ENCODE assay signal across 10 mouse cellular contexts in the genomic region with DNA sequence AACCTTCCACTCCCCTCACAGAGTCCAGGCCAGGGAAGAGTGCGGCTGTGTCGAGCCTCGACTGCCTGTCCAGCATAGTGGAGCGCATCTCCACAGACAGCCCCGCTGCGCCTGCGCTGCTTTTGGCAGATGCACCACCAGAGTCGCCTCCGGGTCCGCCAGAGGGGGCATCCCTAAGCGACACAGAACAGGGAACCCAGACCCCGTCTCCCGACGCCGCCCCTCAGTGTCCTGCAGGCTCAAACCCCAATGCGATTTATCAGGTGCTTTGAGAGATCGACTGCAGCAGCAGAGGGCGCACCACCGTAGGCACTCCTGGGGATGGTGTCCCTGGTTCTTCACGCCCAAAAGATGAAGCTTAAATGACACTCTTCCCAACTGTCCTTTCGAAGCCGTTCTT. TPM values are rescaled to one million over a fixed set of nuclear protein-coding genes. Genes with fewer than 3 reads are reported as not detected.
DNase-seq lines count a peak whose midpoint lies in the region; ATAC-seq and TF ChIP-seq lines count a peak whose summit lies in the region.
"Had no signal": no experiment of that assay in that cellular context is flagged by ENCODE, and none has a peak within 500 bp of the region (broad histone marks: within the 10 kb centered on the region; RNA-seq: fewer than 3 reads in every experiment).

No protein-coding gene starts in this region.

- 5% methylated on average over 22 of the region's 22 CpGs for WGBS in lung, postnatal 0 days
- 3% methylated on average over 22 of the region's 22 CpGs for WGBS in forebrain, embryonic 14.5 days
- 2% methylated on average over 22 of the region's 22 CpGs for WGBS in midbrain, embryonic 14.5 days

- peak; percentile 45 for DNase-seq in cerebellum, adult 9-10 months
- no peak for DNase-seq in cerebellum, adult 11-12 months
- no peak for DNase-seq in lung, postnatal 0 days (ENCODE audit: low spot score)
- no peak for DNase-seq in lung, postnatal 36 days
- DNase-seq in forebrain, embryonic 14.5 days (ENCODE audit: low spot score) = peak; percentile 41
- peak; percentile 58 for DNase-seq in midbrain, embryonic 14.5 days
- DNase-seq in urinary bladder, postnatal 10 days (ENCODE audit: low spot score) = no peak

- no peak overlapping the region for H3K27ac ChIP-seq in lung, postnatal 0 days (ENCODE audit: low read length)
- no peak overlapping the region for H3K27ac ChIP-seq in forebrain, embryonic 14.5 days (ENCODE audit: low read depth, low read length)
- no peak overlapping the region for H3K27ac ChIP-seq in midbrain, embryonic 14.5 days (replicated peaks; ENCODE audit: low read depth, low read length)

- H3K4me2 ChIP-seq in lung, postnatal 0 days (replicated peaks; ENCODE audit: low read depth, low read length) = no peak overlapping the region
- H3K4me2 ChIP-seq in forebrain, embryonic 14.5 days (ENCODE audit: low read length) = peak overlapping the region; percentile 28
- peak overlapping the region; percentile 39 for H3K4me2 ChIP-seq in midbrain, embryonic 14.5 days (ENCODE audit: low read length)

- H3K4me3 ChIP-seq in lung, postnatal 0 days (ENCODE audit: low read depth, low read length) = no peak overlapping the region
- peak overlapping the region; percentile 16 for H3K4me3 ChIP-seq in forebrain, embryonic 14.5 days (ENCODE audit: low read depth, low read length)
- H3K4me3 ChIP-seq in midbrain, embryonic 14.5 days (replicated peaks; ENCODE audit: low read depth, low read length) = no peak overlapping the region

- no peaks in the 10 kb centered on the region for H3K4me1 ChIP-seq in lung, postnatal 0 days (ENCODE audit: insufficient read depth, low read depth, low read length)
- no peaks in the 10 kb centered on the region for H3K4me1 ChIP-seq in forebrain, embryonic 14.5 days (ENCODE audit: control insufficient read depth, insufficient read depth, low read length)
- 0 out of 2 replicates have a peak, but pooled peaks cover 8% of the 10 kb centered on the region for H3K4me1 ChIP-seq in midbrain, embryonic 14.5 days (ENCODE audit: control insufficient read depth, insufficient read depth, low read length)

- peak; percentile 41; the same call in 1 of the 2 replicates for TF ChIP-seq CTCF in lung, postnatal 0 days (IDR thresholded peaks at IDR 0.05)

- no peak for ATAC-seq in lung, postnatal 0 days
- ATAC-seq in forebrain, embryonic 14.5 days = no peak
- 0 out of 2 replicates have a peak, but pooled peaks have one; percentile 34 for ATAC-seq in midbrain, embryonic 14.5 days (ENCODE audit: low FRiP score, low TSS enrichment)
- no peak; the same call in 1 of the 2 replicates for ATAC-seq in granulocyte monocyte progenitor cell, adult 5-6 weeks (replicated peaks; ENCODE audit: poor library complexity, severe bottlenecking)

- no peak for TF ChIP-seq EP300 in lung, postnatal 0 days (IDR thresholded peaks at IDR 0.05)

- H3K36me3 ChIP-seq in lung, postnatal 0 days (ENCODE audit: insufficient read depth, low read length) = no peaks in the 10 kb centered on the region
- no peaks in the 10 kb centered on the region for H3K36me3 ChIP-seq in forebrain, embryonic 14.5 days (ENCODE audit: control insufficient read depth, insufficient read depth, low read length)
- H3K36me3 ChIP-seq in midbrain, embryonic 14.5 days (ENCODE audit: control insufficient read depth, insufficient read depth, low read length) = no peaks in the 10 kb centered on the region
- H3K36me3 ChIP-seq: G1E had no signal

- peaks cover 37% of the 10 kb centered on the region for H3K27me3 ChIP-seq in lung, postnatal 0 days (replicated peaks; ENCODE audit: insufficient read depth, low read length)
- H3K27me3 ChIP-seq in forebrain, embryonic 14.5 days (replicated peaks; ENCODE audit: control insufficient read depth, insufficient read depth, low read length) = peaks cover 39% of the 10 kb centered on the region
- peaks cover 45% of the 10 kb centered on the region for H3K27me3 ChIP-seq in midbrain, embryonic 14.5 days (ENCODE audit: control insufficient read depth, insufficient read depth, low read length)

- H3K9ac ChIP-seq in lung, postnatal 0 days (replicated peaks; ENCODE audit: low read depth) = no peak overlapping the region
- 0 out of 2 replicates have a peak overlapping the region, but pooled peaks have one; percentile 25 for H3K9ac ChIP-seq in forebrain, embryonic 14.5 days (ENCODE audit: low read length)
- H3K9ac ChIP-seq in midbrain, embryonic 14.5 days (replicated peaks; ENCODE audit: low read length) = no peak overlapping the region; the same call in 1 of the 2 replicates

- no peaks in the 10 kb centered on the region for H3K9me3 ChIP-seq in lung, postnatal 0 days (ENCODE audit: low read length)
- H3K9me3 ChIP-seq in forebrain, embryonic 14.5 days (replicated peaks; ENCODE audit: control insufficient read depth, low read length) = no peaks in the 10 kb centered on the region
- H3K9me3 ChIP-seq in midbrain, embryonic 14.5 days (ENCODE audit: control insufficient read depth, low read length) = no peaks in the 10 kb centered on the region
- H3K9me3 ChIP-seq: G1E had no signal

RNA-seq across cellular contexts. Expression of gene Myod1, which starts 1.8 kb away (rescaled TPM):
- not detected in 2 replicates for polyA plus RNA-seq in lung, postnatal 0 days (2015; fragmentation: Nextera tagmentation; extraction: Ambion mirVana)
- polyA plus RNA-seq in forebrain, embryonic 14.5 days (2014; fragmentation: Nextera tagmentation; extraction: Ambion mirVana) = 0.15 TPM in 1 of 2 replicates, not detected in the other
- not detected in 2 replicates for polyA plus RNA-seq in midbrain, embryonic 14.5 days (2014; fragmentation: Nextera tagmentation; extraction: Ambion mirVana)
- not detected in 2 replicates for total RNA-seq in granulocyte monocyte progenitor cell, adult 5-6 weeks (2014; fragmentation: Nextera tagmentation)
- total RNA-seq in granulocyte monocyte progenitor cell, adult 5-6 weeks (2017) = not detected in 2 replicates
- polyA plus RNA-seq: G1E; gonadal fat pad, adult 2 months had no signal

RNA-seq across cellular contexts. Expression of gene Kcnc1, which starts 18.2 kb away (rescaled TPM):
- polyA plus RNA-seq in lung, postnatal 0 days (2015; fragmentation: Nextera tagmentation; extraction: Ambion mirVana) = 0.06 and 0.07 TPM in 2 replicates
- 3.6 and 6.0 TPM in 2 replicates for polyA plus RNA-seq in forebrain, embryonic 14.5 days (2014; fragmentation: Nextera tagmentation; extraction: Ambion mirVana)
- polyA plus RNA-seq in midbrain, embryonic 14.5 days (2014; fragmentation: Nextera tagmentation; extraction: Ambion mirVana) = 13.9 and 15.4 TPM in 2 replicates
- total RNA-seq in granulocyte monocyte progenitor cell, adult 5-6 weeks (2014; fragmentation: Nextera tagmentation) = 2.9 TPM in 1 of 2 replicates, not detected in the other
- total RNA-seq in granulocyte monocyte progenitor cell, adult 5-6 weeks (2017) = 0.09 TPM in 1 of 2 replicates, not detected in the other
- polyA plus RNA-seq: G1E had no signal

Comparison
In these comparisons a context has a peak if more than half of its experiments do, and no peak if none do; other contexts are left out.
1. DNase-seq: peak in cerebellum, adult 9-10 months (single experiment), forebrain, embryonic 14.5 days (single experiment) and midbrain, embryonic 14.5 days (single experiment); none in cerebellum, adult 11-12 months (single experiment), lung, postnatal 0 days (single experiment), lung, postnatal 36 days (single experiment) and urinary bladder, postnatal 10 days (single experiment).